Mouse (Mus musculus) liver, adult 2 months (tissue): ENCODE data around the gene Rsu1. TPM values are rescaled to one million over a fixed set of nuclear protein-coding genes. Genes with fewer than 3 reads are reported as not detected.
"Not testable (repeated sequence)": the region's sequence is repeated elsewhere in the genome, so short reads cannot be mapped to it uniquely, and the experiment has no call there.

ENCODE experiments used
- DNase-seq: peaks from one replicate; pipeline ENCODE4 v3.0.0-alpha.2; 2011; ENCODE audit warnings: low read depth, low spot score; ENCODE audit errors: extremely low read depth
- H3K27ac ChIP-seq: fragments of 200-500 bp; replicated peaks from 2 replicates; pipeline ENCODE4 v1.5.1; 2012; ENCODE audit warnings: low read depth, mild to moderate bottlenecking, control low read depth, inconsistent platforms, low read length; ENCODE audit not compliant: insufficient read depth
- H3K27me3 ChIP-seq: fragments of 200-500 bp; 2 replicates; pipeline ENCODE4 v1.6.1; 2012; ENCODE audit warnings: mild to moderate bottlenecking, moderate library complexity, low read length, inconsistent platforms; ENCODE audit not compliant: control insufficient read depth, insufficient read depth
- H3K36me3 ChIP-seq: fragments of 200-500 bp; 2 replicates; pipeline ENCODE4 v1.6.1; 2012; ENCODE audit warnings: low read length, inconsistent platforms; ENCODE audit not compliant: control insufficient read depth, insufficient read depth
- H3K4me1 ChIP-seq: fragments of 200-500 bp; 2 replicates; pipeline ENCODE4 v1.6.1; 2011; ENCODE audit warnings: low read length; ENCODE audit not compliant: control insufficient read depth, insufficient read depth
- H3K4me3 ChIP-seq: fragments of 200-500 bp; 2 replicates; pipeline ENCODE4 v1.5.1; 2011; ENCODE audit warnings: low read depth, mild to moderate bottlenecking, control low read depth, low read length, moderate library complexity; ENCODE audit not compliant: insufficient read depth
- H3K79me2 ChIP-seq: fragments of 200-500 bp; 2 replicates; pipeline ENCODE4 v1.6.1; 2012; ENCODE audit warnings: inconsistent platforms, mild to moderate bottlenecking, low read length, moderate library complexity; ENCODE audit not compliant: control insufficient read depth, insufficient read depth
- H3K9ac ChIP-seq: fragments of 200-500 bp; 2 replicates; pipeline ENCODE4 v1.6.1; 2012; ENCODE audit warnings: low read depth, mild to moderate bottlenecking, control low read depth, inconsistent platforms, low read length
- CTCF ChIP-seq: fragments of 200-500 bp; IDR thresholded peaks from 2 replicates; pipeline ENCODE4 v1.5.1; 2011; ENCODE audit warnings: low read depth, low read length, control low read depth
- POLR2A ChIP-seq: fragments of 200-500 bp; IDR thresholded peaks from 2 replicates; pipeline ENCODE4 v1.6.1; 2011; ENCODE audit warnings: low read length, control low read depth; ENCODE audit not compliant: insufficient read depth; ENCODE audit errors: extremely low read depth
- WGBS: fragments of 180-500 bp; shearing (Covaris S2); methylation state at CpG from one replicate; pipeline ENCODE4 v1.1.7; 2018; 5-methylcytosine and 5-hydroxymethylcytosine counted together
- polyA plus RNA-seq: library from polyadenylated mRNA; depleted of rRNA; stranded (reverse); fragments of >200 nt; gene quantifications from 2 replicates; pipeline ENCODE4 v1.2.3, GENCODE M21; 2012
- total RNA-seq: library from RNA; depleted of rRNA; stranded (reverse); fragments of >200 nt; gene quantifications from 2 replicates; pipeline ENCODE4 v1.2.3, GENCODE M21; 2014

Gene Rsu1
- total and polyA plus RNA-seq, 2 experiments: 17.9 to 31.5 TPM

- WGBS: 40% methylated on average over 2 of the region's 2 CpGs
Measured at GRCm38 (mm10) chr2:13199033-13199432, 72.2 kb downstream of the Rsu1 start.

DNA sequence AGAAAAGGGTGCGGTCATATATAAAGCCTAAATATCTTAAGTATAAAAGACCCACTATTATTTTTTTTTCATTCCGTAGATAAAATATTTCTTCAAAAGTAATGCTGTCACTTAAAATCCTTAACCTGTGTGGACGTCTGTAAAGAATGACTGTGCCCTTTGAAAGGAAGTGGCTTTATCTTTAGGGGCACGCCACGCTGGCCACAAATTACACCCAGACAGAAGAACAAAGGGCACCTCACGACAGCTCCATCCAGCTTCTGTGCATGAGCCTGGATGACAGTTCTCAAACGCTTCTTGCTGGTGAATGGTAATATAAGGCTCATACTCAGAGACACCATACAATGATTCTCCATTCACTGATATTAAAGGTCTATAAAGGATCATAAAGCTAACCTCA lies 75.7 kb downstream of the Rsu1 start:
- no peak overlapping the region for H3K9ac ChIP-seq
- H3K27ac ChIP-seq: no peak overlapping the region
- WGBS: 83% methylated on average over 7 of the region's 7 CpGs
- no peak for TF ChIP-seq CTCF
- no peak for TF ChIP-seq POLR2A
- H3K79me2 ChIP-seq: no peaks in the 10 kb centered on the region
- no peak for DNase-seq
- no peaks in the 10 kb centered on the region; the same call in 1 of the 2 replicates for H3K36me3 ChIP-seq
- H3K4me1 ChIP-seq: no peaks in the 10 kb centered on the region
- H3K27me3 ChIP-seq: no peaks in the 10 kb centered on the region
- H3K4me3 ChIP-seq: no peak overlapping the region

More at GRCm38 (mm10) chr2:13199033-13199432, 72.2 kb downstream of the Rsu1 start:
- no peak overlapping the region for H3K27ac ChIP-seq
- H3K36me3 ChIP-seq: no peaks in the 10 kb centered on the region; the same call in 1 of the 2 replicates
- H3K79me2 ChIP-seq: no peaks in the 10 kb centered on the region
- DNase-seq: no peak
- H3K9ac ChIP-seq: no peak overlapping the region
- TF ChIP-seq CTCF: no peak
- no peak for TF ChIP-seq POLR2A
- H3K4me1 ChIP-seq: no peaks in the 10 kb centered on the region
- no peak overlapping the region for H3K4me3 ChIP-seq
- H3K27me3 ChIP-seq: no peaks in the 10 kb centered on the region

DNA sequence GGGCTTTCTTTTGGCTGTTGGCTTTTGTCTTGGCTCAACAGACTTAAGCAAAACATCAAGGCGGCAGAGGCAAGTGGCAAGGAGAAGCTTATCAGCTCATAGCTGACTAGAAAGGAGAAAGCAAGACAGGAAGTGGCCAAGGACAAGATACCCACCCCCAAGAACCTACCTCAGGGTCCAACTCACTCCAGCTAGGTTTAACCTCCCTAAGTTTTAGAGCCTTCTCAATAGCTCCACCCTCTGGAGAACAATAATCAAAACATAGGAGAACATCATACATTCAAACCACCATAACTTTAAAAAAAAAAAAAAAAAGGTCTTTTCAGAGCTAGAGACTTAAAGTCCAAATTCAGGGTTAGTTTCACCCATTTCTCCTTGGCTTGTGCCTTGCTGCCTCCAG lies 79.1 kb downstream of the Rsu1 start:
- DNase-seq: no peak
- H3K4me1 ChIP-seq: no peaks in the 10 kb centered on the region
- H3K4me3 ChIP-seq: no peak overlapping the region
- H3K36me3 ChIP-seq: no peaks in the 10 kb centered on the region; the same call in 1 of the 2 replicates
- no peak for TF ChIP-seq POLR2A
- no peak for TF ChIP-seq CTCF
- H3K27ac ChIP-seq: no peak overlapping the region
- H3K79me2 ChIP-seq: no peaks in the 10 kb centered on the region
- no peaks in the 10 kb centered on the region for H3K27me3 ChIP-seq
- 100% methylated on average over 1 of the region's 1 CpGs for WGBS
- H3K9ac ChIP-seq: no peak overlapping the region

DNA sequence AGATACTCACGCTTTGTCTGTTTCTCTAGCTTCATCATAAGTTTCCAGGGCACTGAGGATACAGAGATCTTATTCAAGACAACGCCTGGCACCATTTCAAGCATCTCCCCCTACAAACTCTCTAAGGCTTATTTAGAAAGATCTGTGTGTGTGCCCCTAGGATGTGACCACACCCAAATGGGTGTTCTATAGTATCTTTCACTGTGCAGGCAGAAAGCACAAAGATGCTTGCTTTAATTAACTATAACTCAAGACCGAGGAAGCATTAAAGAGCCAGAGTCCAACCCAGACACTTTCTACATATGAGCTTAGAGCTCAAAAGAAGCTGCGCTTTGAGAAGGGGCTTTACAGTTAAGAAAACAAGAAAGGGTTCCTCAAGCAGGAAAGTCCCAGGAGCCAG lies 80.4 kb downstream of the Rsu1 start:
- no peaks in the 10 kb centered on the region; the same call in 1 of the 2 replicates for H3K36me3 ChIP-seq
- no peak for DNase-seq
- no peak overlapping the region for H3K4me3 ChIP-seq
- H3K27me3 ChIP-seq: no peaks in the 10 kb centered on the region
- H3K9ac ChIP-seq: no peak overlapping the region
- WGBS: 99% methylated on average over 4 of the region's 4 CpGs
- no peaks in the 10 kb centered on the region for H3K4me1 ChIP-seq
- no peaks in the 10 kb centered on the region for H3K79me2 ChIP-seq
- no peak for TF ChIP-seq CTCF
- no peak for TF ChIP-seq POLR2A
- no peak overlapping the region for H3K27ac ChIP-seq

DNA sequence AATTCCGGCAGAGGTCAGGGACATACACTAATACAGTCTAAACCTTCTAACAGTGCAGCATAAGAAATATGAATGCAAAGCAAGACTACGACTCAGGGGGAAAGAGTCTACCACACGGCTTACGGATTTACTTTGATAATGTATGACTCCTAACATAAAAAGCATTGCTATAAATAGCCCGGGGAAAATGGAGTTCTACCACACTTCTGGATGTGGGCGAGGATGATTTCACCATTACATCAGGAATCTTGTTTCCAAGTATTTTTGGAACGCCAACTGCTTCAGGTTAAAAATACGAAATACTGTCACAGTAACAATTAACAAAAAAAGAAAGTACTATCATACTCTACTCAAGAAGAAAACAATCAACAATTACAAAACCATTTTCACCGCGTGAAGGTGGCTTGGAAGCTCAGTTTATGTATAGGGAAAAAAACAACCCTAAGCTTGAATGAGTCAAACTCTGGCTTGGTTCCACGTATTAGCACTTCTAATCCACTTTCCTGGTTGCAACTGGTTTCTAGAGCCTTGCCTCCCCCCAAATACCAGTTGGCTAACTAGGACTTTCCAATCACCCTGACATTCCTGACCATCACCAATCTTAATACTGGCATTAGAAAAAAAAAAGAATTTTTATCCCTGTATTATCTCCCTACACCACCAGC lies 82.3 kb downstream of the Rsu1 start:
- 95% methylated on average over 11 of the region's 11 CpGs for WGBS
- no peak for DNase-seq
- no peak for TF ChIP-seq CTCF
- no peak for TF ChIP-seq POLR2A

GRCm38 (mm10) chr2:13183124-13183523 lies 88.1 kb downstream of the Rsu1 start:
- no peaks in the 10 kb centered on the region for H3K27me3 ChIP-seq
- no peaks in the 10 kb centered on the region for H3K4me1 ChIP-seq
- no peaks in the 10 kb centered on the region for H3K36me3 ChIP-seq
- DNase-seq: no peak
- no peak overlapping the region for H3K27ac ChIP-seq
- no peaks in the 10 kb centered on the region for H3K79me2 ChIP-seq
- TF ChIP-seq CTCF (no peak), POLR2A (no peak)
- 93% methylated on average over 3 of the region's 3 CpGs for WGBS
- no peak overlapping the region for H3K9ac ChIP-seq
- no peak overlapping the region for H3K4me3 ChIP-seq

More for the DNA sequence above, 82.3 kb downstream of the Rsu1 start:
- Histone ChIP-seq H3K4me3 (no peak overlapping the region), H3K79me2 (no peaks in the 10 kb centered on the region), H3K36me3 (no peaks in the 10 kb centered on the region; the same call in 1 of the 2 replicates), H3K27ac (no peak overlapping the region), H3K9ac (no peak overlapping the region), H3K27me3 (no peaks in the 10 kb centered on the region), H3K4me1 (no peaks in the 10 kb centered on the region)

GRCm38 (mm10) chr2:13181899-13182298 lies 89.3 kb downstream of the Rsu1 start:
- not testable (repeated sequence) for H3K4me1 ChIP-seq, DNase-seq, H3K79me2 ChIP-seq, H3K27ac ChIP-seq, H3K9ac ChIP-seq, H3K4me3 ChIP-seq, H3K27me3 ChIP-seq, H3K36me3 ChIP-seq
- WGBS: 67% methylated on average over 1 of the region's 3 CpGs
